Mouse (Mus musculus) urinary bladder, postnatal 25 days (tissue): Measurements from ENCODE around the gene Kdm5b.
"Not testable (repeated sequence)": the region's sequence is repeated elsewhere in the genome, so short reads cannot be mapped to it uniquely, and the experiment has no call there.

Experiments
- DNase-seq: peaks from one replicate; pipeline ENCODE4 v3.0.0; 2022; ENCODE audit warnings: low spot score

The Kdm5b gene

GRCm38 (mm10) chr1:134559976-134560375 lies at the start of gene Kdm5b:
TSS of gene Kdm5b (plus strand) at chr1:134560171.
- peak; percentile 91 for DNase-seq

- DNase-seq: no peak
These were observed 47.8 kb upstream of the Kdm5b start for GRCm38 (mm10) chr1:134512183-134512582.

- DNase-seq: no peak
These were observed 47.4 kb upstream of the Kdm5b start for GRCm38 (mm10) chr1:134512584-134512983.

- peak; percentile 54 for DNase-seq
These were observed 46.6 kb upstream of the Kdm5b start for GRCm38 (mm10) chr1:134513312-134513860.

- DNase-seq: no peak
These were observed 45.9 kb upstream of the Kdm5b start for GRCm38 (mm10) chr1:134513876-134514590.

GRCm38 (mm10) chr1:134515891-134516290 lies 44.1 kb upstream of the Kdm5b start:
- DNase-seq: no peak

GRCm38 (mm10) chr1:134516491-134517198 lies 43.3 kb upstream of the Kdm5b start:
- DNase-seq: no peak

- not testable (repeated sequence) for DNase-seq
These were observed 42.1 kb upstream of the Kdm5b start for GRCm38 (mm10) chr1:134517841-134518240.

- peak; percentile 87 for DNase-seq
These were observed 41.3 kb upstream of the Kdm5b start for GRCm38 (mm10) chr1:134518677-134519076.

- not testable (repeated sequence) for DNase-seq
These were observed 40.8 kb upstream of the Kdm5b start for GRCm38 (mm10) chr1:134519201-134519600.

- no peak for DNase-seq
These were observed 39.8 kb upstream of the Kdm5b start for GRCm38 (mm10) chr1:134520001-134520721.

- DNase-seq: no peak
These were observed 38.8 kb upstream of the Kdm5b start for GRCm38 (mm10) chr1:134521163-134521562.

- DNase-seq: no peak
These were observed 37.6 kb upstream of the Kdm5b start for GRCm38 (mm10) chr1:134522325-134522724.

GRCm38 (mm10) chr1:134524424-134524823 lies 35.5 kb upstream of the Kdm5b start:
- DNase-seq: no peak

GRCm38 (mm10) chr1:134525015-134525414 lies 35.0 kb upstream of the Kdm5b start:
- DNase-seq: no peak

- peak; percentile 29 for DNase-seq
These were observed 33.2 kb upstream of the Kdm5b start for GRCm38 (mm10) chr1:134526752-134527151.

GRCm38 (mm10) chr1:134530618-134531017 lies 29.4 kb upstream of the Kdm5b start:
- no peak for DNase-seq

- not testable (repeated sequence) for DNase-seq
These were observed 26.3 kb upstream of the Kdm5b start for GRCm38 (mm10) chr1:134533710-134534109.

GRCm38 (mm10) chr1:134535054-134535453 lies 24.9 kb upstream of the Kdm5b start:
- no peak for DNase-seq

GRCm38 (mm10) chr1:134535513-134535912 lies 24.5 kb upstream of the Kdm5b start:
- DNase-seq: no peak

- DNase-seq: peak; percentile 41
These were observed 19.4 kb upstream of the Kdm5b start for GRCm38 (mm10) chr1:134540610-134541009.

GRCm38 (mm10) chr1:134548231-134548630 lies 11.7 kb upstream of the Kdm5b start:
- DNase-seq: no peak
